ENCODE assay signal across 16 mouse cellular contexts in genomic region chr15:52156779-52157178, GRCm38 (mm10).
DNase-seq lines count a peak whose midpoint lies in the region; ATAC-seq and TF ChIP-seq lines count a peak whose summit lies in the region.
"Had no signal": no experiment of that assay in that cellular context is flagged by ENCODE, and none has a peak within 500 bp of the region (broad histone marks: within the 10 kb centered on the region; RNA-seq: fewer than 3 reads in every experiment).

No protein-coding gene starts in this region.

- H3K9me3 ChIP-seq in midbrain, postnatal 0 days (ENCODE audit: low read length): no peaks in the 10 kb centered on the region
- H3K9me3 ChIP-seq in midbrain, embryonic 16.5 days (replicated peaks; ENCODE audit: control insufficient read depth, low read length, poor library complexity, severe bottlenecking): no peaks in the 10 kb centered on the region
- H3K9me3 ChIP-seq: embryonic facial prominence, embryonic 12.5 days; lung, embryonic 15.5 days; midbrain, embryonic 15.5 days; neural tube, embryonic 12.5 days had no signal

- no peak overlapping the region for H3K27ac ChIP-seq in midbrain, postnatal 0 days (ENCODE audit: low read depth, low read length)
- H3K27ac ChIP-seq in midbrain, embryonic 16.5 days (ENCODE audit: low read length): no peak overlapping the region
- H3K27ac ChIP-seq: embryonic facial prominence, embryonic 12.5 days; kidney, postnatal 0 days; lung, embryonic 15.5 days; midbrain, embryonic 15.5 days; neural tube, embryonic 12.5 days had no signal

- ATAC-seq in midbrain, postnatal 0 days (ENCODE audit: low FRiP score): no peak
- no peak for ATAC-seq in midbrain, embryonic 16.5 days
- no peak for ATAC-seq in activated CD4-positive, CD25-positive, alpha-beta regulatory T cell, adult 4 months
- ATAC-seq: CD4-positive, CD25-positive, alpha-beta regulatory T cell, adult 4 months; midbrain, embryonic 15.5 days had no signal

- WGBS in midbrain, postnatal 0 days: 57% methylated on average over 4 of the region's 4 CpGs
- 62% methylated on average over 4 of the region's 4 CpGs for WGBS in midbrain, embryonic 16.5 days

- no peak overlapping the region for H3K4me3 ChIP-seq in midbrain, postnatal 0 days (ENCODE audit: low read depth, low read length)
- no peak overlapping the region for H3K4me3 ChIP-seq in midbrain, embryonic 16.5 days (ENCODE audit: low read depth, low read length)
- H3K4me3 ChIP-seq: embryonic facial prominence, embryonic 12.5 days; lung, embryonic 15.5 days; midbrain, embryonic 15.5 days; neural tube, embryonic 12.5 days had no signal

- peaks cover 9% of the 10 kb centered on the region for H3K4me1 ChIP-seq in midbrain, postnatal 0 days (ENCODE audit: insufficient read depth, low read length)
- H3K4me1 ChIP-seq in midbrain, embryonic 16.5 days (ENCODE audit: control insufficient read depth, insufficient read depth, low read length): peaks cover 17% of the 10 kb centered on the region

- intact Hi-C loops in heart, postnatal 10 days (cut with DNase I): no loop called here

- no peak overlapping the region for H3K9ac ChIP-seq in midbrain, postnatal 0 days (replicated peaks; ENCODE audit: low read length, poor library complexity, severe bottlenecking)
- no peak overlapping the region for H3K9ac ChIP-seq in midbrain, embryonic 16.5 days (ENCODE audit: low read depth, low read length)
- H3K9ac ChIP-seq: embryonic facial prominence, embryonic 12.5 days; lung, embryonic 15.5 days; midbrain, embryonic 15.5 days; neural tube, embryonic 12.5 days had no signal

- DNase-seq in heart, postnatal 10 days: peak; percentile 2 to 6
- DNase-seq in heart, postnatal 4 days: no peak
- peak; percentile 26 for DNase-seq in midbrain, postnatal 0 days (ENCODE audit: low spot score)
- DNase-seq in cerebellum, adult 11 months: peak; percentile 59
- DNase-seq in cerebellum, postnatal 25 days: peak; percentile 64 to 77
- DNase-seq in thymus, postnatal 25 days: no peak
- DNase-seq: adrenal gland, postnatal 36 days had no signal

- no peak overlapping the region for H3K4me2 ChIP-seq in midbrain, postnatal 0 days (ENCODE audit: low read depth, low read length, poor library complexity, severe bottlenecking)
- H3K4me2 ChIP-seq in midbrain, embryonic 16.5 days (ENCODE audit: low read length): no peak overlapping the region
- H3K4me2 ChIP-seq: embryonic facial prominence, embryonic 12.5 days; liver, embryonic 11.5 days; lung, embryonic 15.5 days; midbrain, embryonic 15.5 days; neural tube, embryonic 12.5 days had no signal

- no peaks in the 10 kb centered on the region for H3K36me3 ChIP-seq in midbrain, postnatal 0 days (ENCODE audit: insufficient read depth, low read length)
- no peaks in the 10 kb centered on the region for H3K36me3 ChIP-seq in midbrain, embryonic 16.5 days (ENCODE audit: control insufficient read depth, insufficient read depth, low read length)
- H3K36me3 ChIP-seq: embryonic facial prominence, embryonic 12.5 days; lung, embryonic 15.5 days; midbrain, embryonic 15.5 days; neural tube, embryonic 12.5 days had no signal

- TF ChIP-seq CTCF in midbrain, postnatal 0 days (IDR thresholded peaks at IDR 0.05): no peak

- H3K27me3 ChIP-seq in midbrain, postnatal 0 days (ENCODE audit: insufficient read depth, low read length): no peaks in the 10 kb centered on the region
- no peaks in the 10 kb centered on the region; the same call in 1 of the 2 replicates for H3K27me3 ChIP-seq in midbrain, embryonic 16.5 days (ENCODE audit: control insufficient read depth, insufficient read depth, low read depth, low read length)
- H3K27me3 ChIP-seq: embryonic facial prominence, embryonic 12.5 days; lung, embryonic 15.5 days; midbrain, embryonic 15.5 days; neural tube, embryonic 12.5 days had no signal

Comparison
In these comparisons a context has a peak if more than half of its experiments do, and no peak if none do; other contexts are left out.
1. DNase-seq: peak in heart, postnatal 10 days (2 of 2), midbrain, postnatal 0 days (single experiment), cerebellum, adult 11 months (single experiment) and cerebellum, postnatal 25 days (2 of 2); none in heart, postnatal 4 days (single experiment) and thymus, postnatal 25 days (single experiment).